Mouse (Mus musculus) adipocyte (in vitro differentiated cells): ENCODE measurements at regions not wholly inside any gene's neighbourhood (a gene's known extent, or its start where the extent isn't known, plus 50 kb on each side); places are given as distances from the start of the nearest gene placed in this dataset.
"Not testable (repeated sequence)": the region's sequence is repeated elsewhere in the genome, so short reads cannot be mapped to it uniquely, and the experiment has no call there.

ENCODE experiments used
- DNase-seq: peaks from one replicate; pipeline ENCODE4 v3.0.0-alpha.2; 2016; ENCODE audit warnings: low spot score

GRCm38 (mm10) chr3:58226447-58227321 lies 187.8 kb upstream of the Tsc22d2 start:
- no peak for DNase-seq

GRCm38 (mm10) chr3:58227322-58227627 lies 187.2 kb upstream of the Tsc22d2 start:
- no peak for DNase-seq

- DNase-seq = no peak
These were observed 186.3 kb upstream of the Tsc22d2 start for GRCm38 (mm10) chr3:58228189-58228588.

- DNase-seq = no peak
These were observed 182.8 kb upstream of the Tsc22d2 start for GRCm38 (mm10) chr3:58231746-58232145.

- DNase-seq = no peak
These were observed 181.2 kb upstream of the Tsc22d2 start for GRCm38 (mm10) chr3:58233296-58233695.

GRCm38 (mm10) chr3:58234846-58235630 lies 179.5 kb upstream of the Tsc22d2 start:
- DNase-seq = no peak

- DNase-seq = no peak
These were observed 176.4 kb upstream of the Tsc22d2 start for GRCm38 (mm10) chr3:58238111-58238510.

- DNase-seq = no peak
These were observed 173.7 kb upstream of the Tsc22d2 start for GRCm38 (mm10) chr3:58240775-58241174.

GRCm38 (mm10) chr3:58245361-58245760 lies 169.2 kb upstream of the Tsc22d2 start:
- DNase-seq = no peak

GRCm38 (mm10) chr3:58247989-58248388 lies 166.5 kb upstream of the Tsc22d2 start:
- DNase-seq = no peak

- DNase-seq = peak; percentile 76
These were observed 160.6 kb upstream of the Tsc22d2 start for GRCm38 (mm10) chr3:58253942-58254341.

GRCm38 (mm10) chr3:58267606-58268325 lies 146.7 kb upstream of the Tsc22d2 start:
- DNase-seq = peak; percentile 13

GRCm38 (mm10) chr3:58271441-58271840 lies 143.1 kb upstream of the Tsc22d2 start:
- DNase-seq = not testable (repeated sequence)

GRCm38 (mm10) chr3:58281291-58281690 lies 133.2 kb upstream of the Tsc22d2 start:
- peak; percentile 56 for DNase-seq

GRCm38 (mm10) chr3:58284371-58284770 lies 130.1 kb upstream of the Tsc22d2 start:
- DNase-seq = not testable (repeated sequence)

- DNase-seq = no peak
These were observed 118.7 kb upstream of the Tsc22d2 start for GRCm38 (mm10) chr3:58295810-58296209.

GRCm38 (mm10) chr3:58300213-58300612 lies 114.3 kb upstream of the Tsc22d2 start:
- peak; percentile 22 for DNase-seq

- peak; percentile 86 for DNase-seq
These were observed 113.6 kb upstream of the Tsc22d2 start for GRCm38 (mm10) chr3:58300801-58301485.

GRCm38 (mm10) chr3:58302322-58302721 lies 112.2 kb upstream of the Tsc22d2 start:
- DNase-seq = no peak

GRCm38 (mm10) chr3:58303746-58304145 lies 110.8 kb upstream of the Tsc22d2 start:
- DNase-seq = no peak

GRCm38 (mm10) chr3:58309601-58310000 lies 104.9 kb upstream of the Tsc22d2 start:
- no peak for DNase-seq

- no peak for DNase-seq
These were observed 104.1 kb upstream of the Tsc22d2 start for GRCm38 (mm10) chr3:58310390-58310789.
